Mouse (Mus musculus) midbrain, postnatal 0 days (tissue): Measurements from ENCODE around the gene Wfdc9. TPM values are rescaled to one million over a fixed set of nuclear protein-coding genes. Genes with fewer than 3 reads are reported as not detected.
"Not testable (repeated sequence)": the region's sequence is repeated elsewhere in the genome, so short reads cannot be mapped to it uniquely, and the experiment has no call there.

Experiments
- ATAC-seq: fragments of 200-750 bp; cut with Nextera tagmentation; 2 replicates; pipeline ENCODE4 v1.8.0; 2017; ENCODE audit warnings: moderate number of reproducible peaks, mild to moderate bottlenecking, moderate TSS enrichment, moderate library complexity; ENCODE audit not compliant: low FRiP score
- DNase-seq: peaks from one replicate; pipeline ENCODE4 v3.0.0-alpha.2; 2015; ENCODE audit warnings: low spot score
- H3K27ac ChIP-seq: fragments of 300-500 bp; sonication (generic); 2 replicates; pipeline ENCODE4 v1.5.1; 2014; ENCODE audit warnings: low read depth, mild to moderate bottlenecking, low read length, mixed read lengths
- H3K27me3 ChIP-seq: fragments of 300-500 bp; sonication (generic); 2 replicates; pipeline ENCODE4 v1.6.1; 2014; ENCODE audit warnings: low read length, control low read depth, mixed read lengths; ENCODE audit not compliant: insufficient read depth
- H3K36me3 ChIP-seq: fragments of 300-500 bp; sonication (generic); 2 replicates; pipeline ENCODE4 v1.6.1; 2014; ENCODE audit warnings: low read length, control low read depth, mixed read lengths; ENCODE audit not compliant: insufficient read depth
- H3K4me1 ChIP-seq: fragments of 300-500 bp; sonication (generic); 2 replicates; pipeline ENCODE4 v1.6.1; 2014; ENCODE audit warnings: mild to moderate bottlenecking, control low read depth, antibody characterized with exemption, low read length, mixed read lengths; ENCODE audit not compliant: insufficient read depth
- H3K4me2 ChIP-seq: fragments of 300-500 bp; sonication (generic); 2 replicates; pipeline ENCODE4 v1.6.1; 2014; ENCODE audit warnings: low read depth, mild to moderate bottlenecking, low read length, mixed read lengths; ENCODE audit not compliant: poor library complexity, severe bottlenecking
- H3K4me3 ChIP-seq: fragments of 300-500 bp; sonication (generic); 2 replicates; pipeline ENCODE4 v1.5.1; 2014; ENCODE audit warnings: low read depth, mild to moderate bottlenecking, low read length, moderate library complexity
- H3K9ac ChIP-seq: fragments of 300-500 bp; sonication (generic); replicated peaks from 2 replicates; pipeline ENCODE4 v1.6.1; 2014; ENCODE audit warnings: mild to moderate bottlenecking, low read length, moderate library complexity, mixed read lengths; ENCODE audit not compliant: poor library complexity, severe bottlenecking
- H3K9me3 ChIP-seq: fragments of 300-500 bp; sonication (generic); 2 replicates; pipeline ENCODE4 v1.6.1; 2016; ENCODE audit warnings: low read length, control low read depth
- CTCF ChIP-seq: IDR thresholded peaks from 2 replicates; pipeline ENCODE4 v1.5.1; 2016; ENCODE audit warnings: antibody characterized with exemption, mild to moderate bottlenecking
- WGBS: fragments of 180-500 bp; shearing (Covaris S2); extraction: QIAGEN DNeasy Blood & Tissue Kit; methylation state at CpG from one replicate; pipeline ENCODE4 v1.1.7; 2014; 5-methylcytosine and 5-hydroxymethylcytosine counted together
- polyA plus RNA-seq: library from polyadenylated mRNA; unstranded; fragments of >200 nt; fragmentation: Nextera tagmentation; extraction: Ambion mirVana; gene quantifications from 2 replicates; pipeline ENCODE4 v1.2.1, GENCODE M21; 2015
- total RNA-seq: library from RNA; depleted of rRNA; stranded (reverse); fragments of >200 nt; gene quantifications from 2 replicates; pipeline ENCODE4 v1.2.3, GENCODE M21; 2014

Wfdc9 gene
- total and polyA plus RNA-seq, 2 experiments from 2014 or later, result not detected

DNA sequence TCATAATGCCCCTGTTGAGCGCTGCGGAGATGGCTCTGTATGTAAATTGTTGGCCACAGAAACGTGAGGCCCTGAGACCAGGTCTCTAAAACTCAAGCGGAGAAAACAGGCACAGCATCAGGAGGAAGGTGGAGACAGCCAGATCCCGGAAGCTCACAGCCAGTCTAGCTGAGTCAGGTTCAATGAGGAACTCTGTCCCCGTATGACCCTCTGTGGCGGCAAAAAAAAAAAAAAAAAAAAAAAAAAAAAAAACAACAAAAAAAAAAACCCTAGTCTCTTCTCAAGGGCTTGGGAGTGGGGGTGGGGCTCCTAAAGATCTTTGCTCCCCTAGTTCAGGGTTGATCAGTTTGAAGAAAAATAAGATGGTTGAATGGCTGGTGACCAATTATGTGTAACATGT lies 15.3 kb downstream of the Wfdc9 start:
- H3K9me3 ChIP-seq, result no peaks in the 10 kb centered on the region
- no peak overlapping the region for H3K4me2 ChIP-seq
- no peak overlapping the region for H3K9ac ChIP-seq
- DNase-seq (no peak), ATAC-seq (no peak)
- H3K4me3 ChIP-seq, result no peak overlapping the region
- no peak overlapping the region for H3K27ac ChIP-seq
- WGBS, result 68% methylated on average over 7 of the region's 7 CpGs
- no peaks in the 10 kb centered on the region for H3K27me3 ChIP-seq
- no peak for TF ChIP-seq CTCF
- H3K36me3 ChIP-seq, result no peaks in the 10 kb centered on the region
- H3K4me1 ChIP-seq, result no peaks in the 10 kb centered on the region

DNA sequence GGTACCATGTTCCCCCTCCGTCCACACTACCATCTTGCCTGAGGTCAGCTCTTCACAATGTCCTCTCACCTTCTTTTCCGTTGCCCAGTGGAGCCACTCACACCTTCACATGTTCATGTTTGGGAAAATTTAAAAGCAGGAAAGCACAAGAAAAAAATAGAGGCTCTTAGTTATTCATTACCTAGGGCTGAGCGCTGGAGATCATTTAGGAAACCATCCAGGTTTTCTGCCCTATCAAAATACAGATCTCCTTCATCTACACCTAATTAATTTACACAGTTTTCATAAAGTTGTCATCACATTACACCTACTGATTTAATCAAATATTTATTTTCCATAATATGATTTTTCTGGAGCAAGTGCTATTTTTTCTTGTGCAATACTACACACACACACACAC lies 17.7 kb downstream of the Wfdc9 start, which contains the start of gene Wfdc16:
Gene Wfdc16 (minus strand): TSS at position 101 of the 400 bp plus-strand sequence.
- WGBS, result 90% methylated on average over 3 of the region's 3 CpGs
- Histone ChIP-seq H3K9me3 (no peaks in the 10 kb centered on the region), H3K9ac (no peak within 1 kb of the TSS), H3K27me3 (no peaks in the 10 kb centered on the region), H3K4me2 (no peak within 1 kb of the TSS), H3K4me3 (no peak within 1 kb of the TSS), H3K36me3 (no peaks in the 10 kb centered on the region), H3K27ac (no peak within 1 kb of the TSS), H3K4me1 (no peaks in the 10 kb centered on the region)
- DNase-seq, result no peak
- TF ChIP-seq CTCF, result no peak
- no peak for ATAC-seq

DNA sequence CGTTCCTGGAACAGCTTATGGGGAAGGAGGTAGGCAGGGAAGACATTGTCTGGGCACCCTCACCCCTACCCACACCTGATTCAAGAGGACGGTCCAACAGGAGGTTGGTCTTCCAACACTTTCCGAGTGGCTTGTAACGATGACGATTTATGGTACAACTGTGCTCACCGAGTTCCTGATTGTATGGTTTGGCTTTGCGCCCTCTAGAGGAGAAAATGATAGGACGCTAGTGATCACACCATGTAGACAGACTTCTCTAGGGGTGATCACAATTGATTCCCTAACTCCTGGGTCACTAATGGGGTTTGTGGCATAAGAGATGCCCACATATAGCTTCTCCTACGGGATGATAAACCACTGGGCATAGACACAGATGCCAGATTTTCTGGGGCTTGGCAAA lies 21.1 kb downstream of the Wfdc9 start:
- no peak for ATAC-seq
- Histone ChIP-seq H3K27me3 (no peaks in the 10 kb centered on the region), H3K36me3 (no peaks in the 10 kb centered on the region), H3K4me2 (no peak overlapping the region), H3K4me1 (no peaks in the 10 kb centered on the region), H3K4me3 (no peak overlapping the region), H3K9me3 (no peaks in the 10 kb centered on the region), H3K27ac (no peak overlapping the region), H3K9ac (no peak overlapping the region)
- TF ChIP-seq CTCF, result peak; percentile 11; the same call in 1 of the 2 replicates
- 81% methylated on average over 9 of the region's 9 CpGs for WGBS
- DNase-seq, result no peak

DNA sequence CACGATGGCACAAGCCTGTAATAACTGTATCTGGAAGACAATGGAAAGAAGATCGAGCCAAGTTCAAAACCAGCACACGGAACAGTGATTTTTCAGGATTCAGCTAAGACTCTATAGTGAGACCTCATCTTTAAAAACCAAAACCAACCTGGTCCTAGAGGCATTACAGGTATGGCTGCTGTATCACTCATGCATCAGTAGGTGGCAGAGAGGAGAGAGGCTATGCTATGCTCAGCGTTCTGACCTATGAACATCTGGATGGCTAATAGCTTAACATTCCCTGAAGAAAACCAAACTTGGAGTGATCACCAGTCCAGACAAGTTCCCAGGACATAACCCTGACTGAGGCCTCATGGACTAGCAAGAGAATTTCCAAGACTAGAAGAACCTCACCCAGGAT lies 34.6 kb downstream of the Wfdc9 start:
- H3K36me3 ChIP-seq, result no peaks in the 10 kb centered on the region
- 83% methylated on average over 4 of the region's 4 CpGs for WGBS
- ATAC-seq, result no peak
- H3K9ac ChIP-seq, result no peak overlapping the region
- no peak overlapping the region for H3K4me2 ChIP-seq
- DNase-seq, result no peak
- no peaks in the 10 kb centered on the region for H3K4me1 ChIP-seq
- no peak overlapping the region for H3K4me3 ChIP-seq
- H3K27me3 ChIP-seq, result no peaks in the 10 kb centered on the region
- H3K27ac ChIP-seq, result no peak overlapping the region
- no peaks in the 10 kb centered on the region for H3K9me3 ChIP-seq
- no peak for TF ChIP-seq CTCF

DNA sequence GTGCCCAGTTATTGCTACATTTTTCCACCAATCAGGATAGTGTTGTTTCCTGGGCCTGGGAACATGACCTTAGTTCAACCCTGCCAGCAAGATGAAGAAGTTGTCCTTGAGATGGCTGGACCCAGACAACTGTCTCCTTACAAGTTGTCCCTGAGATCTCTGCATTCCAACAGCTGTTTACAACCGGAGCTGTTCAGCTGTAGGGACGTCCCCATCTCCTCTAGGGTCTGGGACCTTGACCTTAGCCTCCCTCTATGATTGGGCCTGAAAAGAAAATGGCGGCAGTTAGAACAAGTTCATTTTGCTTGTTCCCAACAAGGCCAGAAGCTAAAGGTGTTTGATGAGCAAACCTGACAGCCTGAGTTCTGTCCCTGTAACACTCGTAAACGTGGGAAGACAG lies 37.3 kb downstream of the Wfdc9 start:
- Histone ChIP-seq H3K36me3 (no peaks in the 10 kb centered on the region), H3K27ac (no peak overlapping the region), H3K4me3 (no peak overlapping the region), H3K27me3 (no peaks in the 10 kb centered on the region), H3K9me3 (no peaks in the 10 kb centered on the region), H3K4me2 (no peak overlapping the region), H3K9ac (no peak overlapping the region), H3K4me1 (no peaks in the 10 kb centered on the region)
- DNase-seq, result no peak
- ATAC-seq, result no peak
- no peak for TF ChIP-seq CTCF
- 85% methylated on average over 5 of the region's 5 CpGs for WGBS

DNA sequence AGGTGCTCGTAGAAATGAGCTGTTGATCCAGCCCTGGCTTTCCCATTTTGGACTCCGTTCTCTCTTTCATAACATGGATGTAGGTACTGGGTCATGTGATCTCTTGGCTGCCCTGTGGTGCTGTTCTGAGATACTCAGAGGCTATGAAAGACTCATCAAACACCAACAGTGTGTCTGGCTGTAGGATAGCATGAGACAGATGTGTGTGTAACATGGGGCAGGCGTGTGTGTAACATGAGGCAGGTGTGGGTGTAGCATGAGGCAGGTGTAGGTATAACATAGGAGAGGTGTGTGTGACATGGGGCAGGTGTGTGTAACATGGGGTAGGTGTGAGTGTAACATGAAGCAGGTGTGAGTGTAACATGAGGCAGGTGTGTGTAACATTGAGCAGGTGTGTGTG lies 41.0 kb downstream of the Wfdc9 start:
- Histone ChIP-seq H3K4me1 (no peaks in the 10 kb centered on the region), H3K9ac (no peak overlapping the region), H3K9me3 (no peaks in the 10 kb centered on the region), H3K4me3 (no peak overlapping the region), H3K27me3 (no peaks in the 10 kb centered on the region), H3K4me2 (no peak overlapping the region), H3K27ac (no peak overlapping the region), H3K36me3 (no peaks in the 10 kb centered on the region)
- 88% methylated on average over 3 of the region's 3 CpGs for WGBS
- no peak for DNase-seq
- no peak for TF ChIP-seq CTCF
- ATAC-seq, result no peak

DNA sequence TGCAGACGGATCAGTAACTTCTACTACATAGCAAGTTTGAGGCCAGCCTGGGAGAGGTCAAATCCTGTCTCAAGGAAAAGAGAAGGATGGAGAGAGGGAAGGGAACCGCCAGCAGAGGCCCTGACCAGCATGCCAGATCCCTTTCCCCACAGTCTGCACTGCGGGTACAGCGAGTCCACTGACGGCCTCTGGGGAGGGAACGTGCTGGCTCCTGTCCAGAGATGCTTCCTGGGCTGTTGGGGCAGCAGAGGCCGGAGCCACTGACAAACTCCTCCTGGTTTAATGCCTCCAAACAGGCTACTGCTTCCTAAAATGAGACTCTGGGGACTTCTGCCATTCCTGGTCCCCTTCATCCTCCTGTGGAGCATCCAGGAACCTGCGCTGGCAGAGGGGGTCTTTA lies 42.9 kb downstream of the Wfdc9 start, which contains the start of the genes Wfdc6b and Wfdc8:
Gene Wfdc6b (plus strand): TSS at position 52 of the 400 bp plus-strand sequence.
Gene Wfdc8 (minus strand): TSS at position 156 of the 400 bp plus-strand sequence.
- H3K27ac ChIP-seq, H3K9me3 ChIP-seq, H3K4me2 ChIP-seq, DNase-seq, ATAC-seq, H3K36me3 ChIP-seq, H3K4me1 ChIP-seq, H3K9ac ChIP-seq, H3K27me3 ChIP-seq, H3K4me3 ChIP-seq: not testable (repeated sequence)
- 52% methylated on average over 8 of the region's 8 CpGs for whole genome bisulfite sequencing
